Mouse (Mus musculus): ENCODE data around the gene Gnaq.
A peak's percentile ranks its signal among the peaks of the same experiment; 100 is the strongest.
"Not testable (repeated sequence)": the region's sequence is repeated elsewhere in the genome, so short reads cannot be mapped to it uniquely, and the experiment has no call there.

Gene Gnaq

GRCm38 (mm10) chr19:16132791-16132864 lies at the start of gene Gnaq:
Gnaq (plus strand) TSS chr19:16132831.
- no peak for DNase-seq

- DNase-seq: not testable (repeated sequence)
Measured at GRCm38 (mm10) chr19:16083981-16084630, 48.5 kb upstream of the Gnaq start.

- DNase-seq: no peak
Measured at GRCm38 (mm10) chr19:16085248-16085647, 47.4 kb upstream of the Gnaq start.

- DNase-seq: no peak
Measured at GRCm38 (mm10) chr19:16086154-16086553, 46.5 kb upstream of the Gnaq start.

- DNase-seq: no peak
Measured at GRCm38 (mm10) chr19:16086581-16086980, 46.0 kb upstream of the Gnaq start.

- DNase-seq: no peak
Measured at GRCm38 (mm10) chr19:16087391-16087790, 45.2 kb upstream of the Gnaq start.

- no peak for DNase-seq
Measured at GRCm38 (mm10) chr19:16093616-16094015, 39.0 kb upstream of the Gnaq start.

GRCm38 (mm10) chr19:16109901-16110300 lies 22.7 kb upstream of the Gnaq start:
- no peak for DNase-seq

GRCm38 (mm10) chr19:16110670-16111069 lies 22.0 kb upstream of the Gnaq start:
- DNase-seq: no peak

- DNase-seq: no peak
Measured at GRCm38 (mm10) chr19:16113295-16113694, 19.3 kb upstream of the Gnaq start.

- DNase-seq: no peak
Measured at GRCm38 (mm10) chr19:16118421-16118820, 14.2 kb upstream of the Gnaq start.

GRCm38 (mm10) chr19:16121301-16121700 lies 11.3 kb upstream of the Gnaq start:
- DNase-seq: no peak

- no peak for DNase-seq
Measured at GRCm38 (mm10) chr19:16128715-16129114, 3.9 kb upstream of the Gnaq start.

- DNase-seq: no peak
Measured at GRCm38 (mm10) chr19:16129171-16129570, 3.5 kb upstream of the Gnaq start.

- no peak for DNase-seq
Measured at GRCm38 (mm10) chr19:16130476-16130875, 2.2 kb upstream of the Gnaq start.

- DNase-seq: no peak
Measured at GRCm38 (mm10) chr19:16131831-16132230, 800 bp upstream of the Gnaq start.

- peak; percentile 88 for DNase-seq
Measured at GRCm38 (mm10) chr19:16132340-16132790, 266 bp upstream of the Gnaq start.

- peak; percentile 75 for DNase-seq
Measured at GRCm38 (mm10) chr19:16132865-16133720, 462 bp downstream of the Gnaq start.

GRCm38 (mm10) chr19:16133721-16134570 lies 1.3 kb downstream of the Gnaq start:
- no peak for DNase-seq

GRCm38 (mm10) chr19:16138064-16138580 lies 5.5 kb downstream of the Gnaq start:
- no peak for DNase-seq

- no peak for DNase-seq
Measured at GRCm38 (mm10) chr19:16140710-16141109, 8.1 kb downstream of the Gnaq start.

GRCm38 (mm10) chr19:16141857-16142256 lies 9.2 kb downstream of the Gnaq start:
- no peak for DNase-seq

- DNase-seq: no peak
Measured at GRCm38 (mm10) chr19:16142990-16143389, 10.4 kb downstream of the Gnaq start.

GRCm38 (mm10) chr19:16147446-16147845 lies 14.8 kb downstream of the Gnaq start:
- DNase-seq: no peak

Data from thymus, postnatal 4 days (tissue).